Mouse (Mus musculus) neural tube, embryonic 11.5 days (tissue): ENCODE results near the gene Taar1. TPM values are rescaled to one million over a fixed set of nuclear protein-coding genes. Genes with fewer than 3 reads are reported as not detected.

Experiments used
- ATAC-seq: fragments of 200-750 bp; cut with Nextera tagmentation; 2 replicates; pipeline ENCODE4 v1.8.0; 2017; ENCODE audit warnings: moderate number of reproducible peaks, mild to moderate bottlenecking, moderate TSS enrichment, moderate library complexity; ENCODE audit not compliant: insufficient read depth, low FRiP score, low TSS enrichment
- DNase-seq: peaks from one replicate; pipeline ENCODE4 v3.0.0-alpha.2; 2015; ENCODE audit warnings: low spot score
- H3K27ac ChIP-seq: fragments of 300-500 bp; sonication (generic); 2 replicates; pipeline ENCODE4 v1.5.1; 2014; ENCODE audit warnings: low read depth, mild to moderate bottlenecking, low read length
- H3K27me3 ChIP-seq: fragments of 300-500 bp; sonication (generic); 2 replicates; pipeline ENCODE4 v1.6.1; 2014; ENCODE audit warnings: mild to moderate bottlenecking, low read length, mixed read lengths; ENCODE audit not compliant: control insufficient read depth, insufficient read depth
- H3K36me3 ChIP-seq: fragments of 300-500 bp; sonication (generic); 2 replicates; pipeline ENCODE4 v1.6.1; 2014; ENCODE audit warnings: mild to moderate bottlenecking, low read length, moderate library complexity, mixed read lengths; ENCODE audit not compliant: control insufficient read depth, insufficient read depth
- H3K4me1 ChIP-seq: fragments of 300-500 bp; sonication (generic); 2 replicates; pipeline ENCODE4 v1.6.1; 2014; ENCODE audit warnings: low read length, mixed read lengths; ENCODE audit not compliant: control insufficient read depth, insufficient read depth
- H3K4me2 ChIP-seq: fragments of 300-500 bp; sonication (generic); 2 replicates; pipeline ENCODE4 v1.6.1; 2014; ENCODE audit warnings: low read depth, mild to moderate bottlenecking, moderate library complexity
- H3K4me3 ChIP-seq: fragments of 300-500 bp; sonication (generic); 2 replicates; pipeline ENCODE4 v1.5.1; 2014; ENCODE audit warnings: low read depth, low read length
- H3K9ac ChIP-seq: fragments of 300-500 bp; sonication (generic); 2 replicates; pipeline ENCODE4 v1.6.1; 2014; ENCODE audit warnings: mild to moderate bottlenecking, low read length
- H3K9me3 ChIP-seq: fragments of 300-500 bp; sonication (generic); 2 replicates; pipeline ENCODE4 v1.6.1; 2016; ENCODE audit warnings: low read length; ENCODE audit not compliant: control insufficient read depth
- WGBS: fragments of 180-500 bp; shearing (Covaris S2); extraction: QIAGEN DNeasy Blood & Tissue Kit; methylation state at CpG from one replicate; pipeline ENCODE4 v1.1.7; 2014; 5-methylcytosine and 5-hydroxymethylcytosine counted together
- polyA plus RNA-seq: library from polyadenylated mRNA; unstranded; fragments of >200 nt; fragmentation: Nextera tagmentation; extraction: Ambion mirVana; gene quantifications from 2 replicates; pipeline ENCODE4 v1.2.1, GENCODE M21; 2014

Gene Taar1
- not detected in 2 replicates for polyA plus RNA-seq

DNA sequence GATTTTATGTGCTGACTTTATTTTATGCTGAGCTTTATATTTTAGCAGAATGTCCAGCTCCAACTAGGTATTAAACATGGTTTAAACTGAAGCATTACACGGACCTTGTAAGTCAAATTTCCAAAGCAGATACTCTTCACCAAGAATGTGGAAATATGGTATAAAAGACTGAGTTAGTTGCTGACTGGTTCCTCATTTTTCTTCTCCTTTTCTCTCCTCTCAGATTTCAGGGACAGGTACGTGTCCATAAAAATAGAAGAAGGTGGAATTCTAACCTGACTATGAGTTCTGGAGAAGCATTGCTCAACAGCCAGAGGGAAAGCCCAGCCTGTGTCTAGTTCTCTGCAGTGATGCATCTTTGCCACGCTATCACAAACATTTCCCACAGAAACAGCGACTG lies at the start of gene Taar1:
TSS of gene Taar1 (plus strand) at position 301 of the 400 bp plus-strand sequence.
- no peak within 1 kb of the TSS for H3K9ac ChIP-seq
- no peaks in the 10 kb centered on the region for H3K4me1 ChIP-seq
- H3K36me3 ChIP-seq: no peaks in the 10 kb centered on the region
- no peak for ATAC-seq
- H3K4me3 ChIP-seq: no peak within 1 kb of the TSS
- 90% methylated on average over 4 of the region's 4 CpGs for WGBS
- no peak within 1 kb of the TSS for H3K27ac ChIP-seq
- H3K27me3 ChIP-seq: no peaks in the 10 kb centered on the region
- no peak within 1 kb of the TSS for H3K4me2 ChIP-seq
- no peak for DNase-seq
- H3K9me3 ChIP-seq: no peaks in the 10 kb centered on the region

GRCm38 (mm10) chr10:23880695-23881094 lies 39.5 kb upstream of the Taar1 start:
- no peak overlapping the region for H3K4me2 ChIP-seq
- ATAC-seq (no peak), DNase-seq (no peak)
- H3K4me1 ChIP-seq: no peaks in the 10 kb centered on the region
- no peaks in the 10 kb centered on the region for H3K36me3 ChIP-seq
- WGBS: 88% methylated on average over 6 of the region's 6 CpGs
- no peak overlapping the region for H3K4me3 ChIP-seq
- H3K9me3 ChIP-seq: no peaks in the 10 kb centered on the region
- H3K9ac ChIP-seq: no peak overlapping the region
- no peak overlapping the region for H3K27ac ChIP-seq
- H3K27me3 ChIP-seq: no peaks in the 10 kb centered on the region

DNA sequence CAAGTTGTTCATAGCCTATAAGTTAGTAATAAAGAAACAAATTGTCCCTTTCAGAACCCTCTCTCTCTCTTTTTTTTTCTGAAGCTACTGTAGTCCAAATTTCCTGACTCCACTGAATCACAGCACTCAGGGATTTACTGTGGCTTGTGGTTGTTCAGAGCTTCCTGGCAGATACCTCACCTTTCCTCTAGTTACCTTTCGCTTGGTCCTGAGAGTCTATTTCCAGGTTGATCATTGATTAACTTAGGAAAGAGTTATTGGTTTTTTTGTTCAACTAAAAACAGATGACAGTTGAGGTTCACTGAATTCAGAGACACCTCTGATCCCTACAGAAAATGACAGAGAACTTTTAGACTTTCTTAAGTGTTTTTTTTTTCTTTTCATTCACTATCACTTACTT lies 35.2 kb upstream of the Taar1 start:
- ATAC-seq: no peak
- Histone ChIP-seq H3K27me3 (no peaks in the 10 kb centered on the region), H3K9me3 (no peaks in the 10 kb centered on the region), H3K27ac (no peak overlapping the region), H3K9ac (no peak overlapping the region), H3K4me2 (no peak overlapping the region), H3K4me1 (no peaks in the 10 kb centered on the region), H3K4me3 (no peak overlapping the region), H3K36me3 (no peaks in the 10 kb centered on the region)
- DNase-seq: no peak
- WGBS: 88% methylated on average over 1 of the region's 1 CpGs

- DNase-seq: no peak
- Histone ChIP-seq H3K4me2 (no peak overlapping the region), H3K9me3 (no peaks in the 10 kb centered on the region), H3K4me1 (no peaks in the 10 kb centered on the region), H3K36me3 (no peaks in the 10 kb centered on the region), H3K4me3 (no peak overlapping the region), H3K27me3 (no peaks in the 10 kb centered on the region), H3K27ac (no peak overlapping the region), H3K9ac (no peak overlapping the region)
- ATAC-seq: no peak
- WGBS: 79% methylated on average over 3 of the region's 3 CpGs
Observed at GRCm38 (mm10) chr10:23886060-23886459, 34.1 kb upstream of the Taar1 start.

DNA sequence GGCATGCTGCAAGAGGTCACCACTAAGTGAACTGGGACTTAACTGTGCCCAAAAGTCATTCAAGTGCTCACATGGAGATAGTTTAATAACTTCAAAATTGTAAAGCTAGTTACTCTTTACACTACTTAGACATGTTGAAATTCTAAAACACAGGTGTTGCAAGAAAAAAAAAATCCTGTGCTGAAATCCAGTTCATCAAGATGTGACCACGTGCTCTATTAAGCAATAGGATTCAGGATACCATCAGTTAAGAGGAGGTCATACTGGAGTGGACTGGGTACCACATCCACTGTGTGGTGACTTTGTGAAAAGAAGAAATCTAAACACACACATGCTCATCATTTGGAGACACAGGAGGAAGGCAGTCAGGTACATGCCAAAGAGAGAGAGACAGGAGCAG lies 27.2 kb upstream of the Taar1 start:
- Histone ChIP-seq H3K27ac (no peak overlapping the region), H3K9me3 (no peaks in the 10 kb centered on the region), H3K4me2 (no peak overlapping the region), H3K4me3 (no peak overlapping the region), H3K36me3 (no peaks in the 10 kb centered on the region), H3K4me1 (no peaks in the 10 kb centered on the region), H3K27me3 (no peaks in the 10 kb centered on the region), H3K9ac (no peak overlapping the region)
- 87% methylated on average over 1 of the region's 1 CpGs for WGBS
- no peak for DNase-seq
- no peak for ATAC-seq

DNA sequence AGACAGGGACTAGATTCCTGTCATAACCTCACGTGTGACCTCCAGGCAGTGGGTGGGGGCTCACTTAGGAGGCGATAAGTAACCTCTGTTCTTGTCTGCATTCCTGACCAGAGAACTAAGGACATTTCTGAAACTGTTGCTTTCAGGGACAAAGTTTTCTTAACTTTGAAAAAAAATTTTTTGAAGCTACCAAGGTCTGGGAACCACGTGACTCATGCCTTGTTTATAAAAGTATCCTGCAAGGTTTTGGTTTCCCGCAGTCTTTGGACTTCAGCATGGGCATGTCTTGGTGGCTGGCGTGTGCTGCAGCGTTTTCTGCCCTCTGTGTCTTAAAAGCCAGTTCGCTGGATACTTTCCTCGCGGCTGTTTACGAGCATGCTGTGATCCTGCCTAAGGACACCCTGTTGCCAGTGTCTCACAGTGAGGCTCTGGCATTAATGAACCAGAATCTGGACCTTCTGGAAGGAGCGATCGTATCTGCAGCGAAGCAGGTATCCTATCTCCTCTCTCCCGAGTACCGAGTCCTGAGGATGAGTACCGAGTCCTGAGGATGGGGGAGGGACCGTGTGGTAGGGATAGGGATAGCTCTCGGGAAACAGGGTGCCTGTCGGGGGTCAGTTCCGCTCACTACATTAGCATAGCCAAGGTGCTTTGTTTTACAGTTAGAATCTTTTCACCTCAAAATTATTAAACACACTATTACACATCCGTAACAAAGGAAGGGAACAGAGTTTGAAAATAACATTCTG lies 25.4 kb upstream of the Taar1 start, which contains the start of gene Vnn1:
TSS of gene Vnn1 (plus strand) at position 88 of the 749 bp plus-strand sequence.
- no peaks in the 10 kb centered on the region for H3K27me3 ChIP-seq
- no peaks in the 10 kb centered on the region for H3K9me3 ChIP-seq
- H3K9ac ChIP-seq: no peak within 1 kb of the TSS
- H3K27ac ChIP-seq: no peak within 1 kb of the TSS
- ATAC-seq: 0 out of 2 replicates have a peak, but pooled peaks have one; percentile 20
- H3K4me1 ChIP-seq: no peaks in the 10 kb centered on the region
- WGBS: 35% methylated on average over 21 of the region's 21 CpGs
- no peak within 1 kb of the TSS for H3K4me3 ChIP-seq
- DNase-seq: peak; percentile 16
- H3K36me3 ChIP-seq: no peaks in the 10 kb centered on the region
- peak within 1 kb of the TSS; percentile 30 for H3K4me2 ChIP-seq

- Histone ChIP-seq H3K9ac (no peak overlapping the region), H3K4me3 (no peak overlapping the region), H3K27me3 (no peaks in the 10 kb centered on the region), H3K4me1 (no peaks in the 10 kb centered on the region), H3K36me3 (no peaks in the 10 kb centered on the region), H3K27ac (no peak overlapping the region), H3K4me2 (no peak overlapping the region), H3K9me3 (no peaks in the 10 kb centered on the region)
- WGBS: 85% methylated on average over 7 of the region's 7 CpGs
- ATAC-seq: no peak
- DNase-seq: no peak
Observed at GRCm38 (mm10) chr10:23895376-23895775, 24.8 kb upstream of the Taar1 start.

DNA sequence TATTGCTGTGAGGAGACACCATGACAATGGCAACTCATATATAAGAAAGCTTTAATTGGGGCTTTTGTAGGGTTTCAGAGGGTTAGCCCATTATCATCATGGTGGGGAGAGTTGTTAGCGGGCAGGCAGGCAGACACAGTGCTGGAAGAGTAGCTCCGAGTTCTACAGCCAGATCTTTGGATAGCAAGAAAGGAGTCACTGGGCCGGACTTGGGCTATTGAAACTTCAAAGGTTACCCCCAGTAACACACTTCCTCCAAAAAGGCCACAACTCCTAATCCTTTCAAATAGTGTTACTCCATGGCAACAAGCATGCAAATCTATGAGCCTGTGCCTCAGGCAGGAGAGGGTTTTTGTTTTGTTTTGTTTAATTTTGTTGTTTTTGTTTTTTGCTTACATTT lies 19.0 kb upstream of the Taar1 start:
- 66% methylated on average over 3 of the region's 3 CpGs for WGBS
- H3K4me3 ChIP-seq: no peak overlapping the region

DNA sequence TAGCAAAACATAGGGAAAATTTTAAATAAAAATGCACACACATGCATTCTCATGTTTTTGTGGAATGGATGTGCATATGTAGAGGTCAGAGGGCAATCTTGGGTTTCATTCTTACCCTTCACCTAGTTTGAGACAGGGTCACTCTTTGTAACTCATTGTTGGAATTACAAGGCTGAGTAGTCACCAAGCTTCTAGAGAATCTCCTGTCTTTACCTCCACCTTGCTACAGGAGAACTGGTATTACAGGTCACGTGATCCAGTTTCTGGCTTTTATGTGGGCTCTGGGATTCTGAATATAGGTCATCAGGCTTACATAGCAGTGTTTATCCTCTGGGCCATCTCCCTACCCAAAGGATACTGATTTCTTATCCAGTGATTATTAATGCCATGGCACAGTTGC lies 14.5 kb upstream of the Taar1 start:
- H3K36me3 ChIP-seq: no peaks in the 10 kb centered on the region
- H3K27ac ChIP-seq: no peak overlapping the region
- no peak overlapping the region for H3K9ac ChIP-seq
- no peaks in the 10 kb centered on the region for H3K4me1 ChIP-seq
- DNase-seq (no peak), ATAC-seq (no peak)
- no peak overlapping the region for H3K4me2 ChIP-seq
- H3K4me3 ChIP-seq: no peak overlapping the region
- 91% methylated on average over 1 of the region's 1 CpGs for WGBS
- no peaks in the 10 kb centered on the region for H3K27me3 ChIP-seq
- H3K9me3 ChIP-seq: no peaks in the 10 kb centered on the region

More for the DNA sequence above, 19.0 kb upstream of the Taar1 start:
- Histone ChIP-seq H3K27ac (no peak overlapping the region), H3K4me1 (no peaks in the 10 kb centered on the region), H3K36me3 (no peaks in the 10 kb centered on the region), H3K27me3 (no peaks in the 10 kb centered on the region), H3K9me3 (no peaks in the 10 kb centered on the region), H3K9ac (no peak overlapping the region), H3K4me2 (no peak overlapping the region)
- DNase-seq (no peak), ATAC-seq (no peak)
